Mouse (Mus musculus): ENCODE measurements around the gene Entpd7.

The Entpd7 gene

GRCm38 (mm10) chr19:43771499-43771969, 82.1 kb downstream of the Entpd7 start:
- DNase-seq: no peak

GRCm38 (mm10) chr19:43772311-43772710, 82.8 kb downstream of the Entpd7 start:
- DNase-seq: no peak

GRCm38 (mm10) chr19:43775433-43775832, 86.0 kb downstream of the Entpd7 start:
- DNase-seq: no peak

GRCm38 (mm10) chr19:43776561-43776960, 87.1 kb downstream of the Entpd7 start:
- DNase-seq: no peak

- DNase-seq: no peak
These were observed 87.8 kb downstream of the Entpd7 start for GRCm38 (mm10) chr19:43777308-43777707.

GRCm38 (mm10) chr19:43780391-43780790, 90.9 kb downstream of the Entpd7 start:
- DNase-seq: no peak

GRCm38 (mm10) chr19:43781980-43782379, 92.5 kb downstream of the Entpd7 start, which contains the start of gene Abcc2:
Gene Abcc2, plus strand, starts transcription at chr19:43782192.
- DNase-seq: no peak

All from cerebellum, postnatal 10 days (tissue).